Mouse (Mus musculus): ENCODE data around the gene Btg2. TPM values are rescaled to one million over a fixed set of nuclear protein-coding genes. Genes with fewer than 3 reads are reported as not detected.

Gene Btg2
- polyA plus RNA-seq, 1 experiment from 2014 or later, result 26.1 TPM

DNA sequence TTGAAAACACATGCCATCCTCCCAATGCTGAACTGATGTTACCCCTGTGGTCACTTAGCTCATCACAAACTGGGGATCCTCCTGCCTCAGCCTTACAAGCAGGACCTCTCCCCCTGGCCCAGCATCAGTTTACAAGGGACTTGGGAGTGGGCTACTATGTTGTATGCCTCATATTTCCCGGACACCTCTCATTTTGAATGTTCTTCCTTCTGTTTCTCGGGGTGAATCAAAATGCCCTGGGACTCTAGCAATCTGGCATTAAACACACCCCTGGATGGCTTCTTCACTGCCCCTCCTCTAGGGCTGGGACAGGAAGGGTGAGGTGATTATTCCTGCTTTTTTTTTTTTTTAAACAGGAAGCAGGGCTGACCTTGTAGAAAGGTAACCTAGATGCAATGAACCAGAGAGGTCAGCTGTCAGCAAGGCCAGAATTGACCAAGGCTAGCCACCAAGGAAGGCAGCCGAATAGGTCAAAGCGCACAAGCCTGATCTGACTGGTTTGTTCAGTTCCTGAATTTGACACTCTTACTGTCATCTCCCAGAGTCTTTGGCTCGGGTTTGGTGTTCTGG lies 2.0 kb upstream of the Btg2 start:
- no peaks in the 10 kb centered on the region for H3K9me3 ChIP-seq
- H3K36me3 ChIP-seq, result peaks cover 16% of the 10 kb centered on the region
- H3K27ac ChIP-seq, result peak overlapping the region; percentile 93; the same call in 1 of the 2 replicates
- no peak for DNase-seq (ENCODE audit: low spot score)
- no peaks in the 10 kb centered on the region for H3K27me3 ChIP-seq (ENCODE audit: insufficient read depth, poor library complexity, severe bottlenecking)
- H3K4me3 ChIP-seq, result no peak overlapping the region
- peaks cover 78% of the 10 kb centered on the region for H3K4me1 ChIP-seq
- WGBS, result 83% methylated on average over 5 of the region's 5 CpGs

DNA sequence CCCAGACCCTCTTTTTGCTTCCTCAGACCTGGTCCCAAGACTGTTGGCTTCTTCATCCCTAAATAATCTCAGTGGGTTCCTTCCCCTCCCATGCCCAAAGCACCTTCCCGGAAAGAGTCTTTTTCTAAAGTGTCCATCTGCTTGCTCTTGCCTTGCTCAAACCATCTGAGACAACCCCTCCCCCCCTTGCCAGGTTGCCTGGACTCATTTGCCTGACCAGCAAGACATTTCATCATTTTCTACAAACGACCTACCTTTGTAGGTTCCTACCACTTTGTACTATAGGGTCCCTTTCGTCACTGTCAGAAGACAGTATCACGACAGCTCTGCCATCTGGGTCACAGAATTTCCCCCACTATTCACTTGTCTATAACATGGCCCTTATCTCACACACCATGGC lies 1.5 kb upstream of the Btg2 start:
- H3K4me1 ChIP-seq, result peaks cover 77% of the 10 kb centered on the region

DNA sequence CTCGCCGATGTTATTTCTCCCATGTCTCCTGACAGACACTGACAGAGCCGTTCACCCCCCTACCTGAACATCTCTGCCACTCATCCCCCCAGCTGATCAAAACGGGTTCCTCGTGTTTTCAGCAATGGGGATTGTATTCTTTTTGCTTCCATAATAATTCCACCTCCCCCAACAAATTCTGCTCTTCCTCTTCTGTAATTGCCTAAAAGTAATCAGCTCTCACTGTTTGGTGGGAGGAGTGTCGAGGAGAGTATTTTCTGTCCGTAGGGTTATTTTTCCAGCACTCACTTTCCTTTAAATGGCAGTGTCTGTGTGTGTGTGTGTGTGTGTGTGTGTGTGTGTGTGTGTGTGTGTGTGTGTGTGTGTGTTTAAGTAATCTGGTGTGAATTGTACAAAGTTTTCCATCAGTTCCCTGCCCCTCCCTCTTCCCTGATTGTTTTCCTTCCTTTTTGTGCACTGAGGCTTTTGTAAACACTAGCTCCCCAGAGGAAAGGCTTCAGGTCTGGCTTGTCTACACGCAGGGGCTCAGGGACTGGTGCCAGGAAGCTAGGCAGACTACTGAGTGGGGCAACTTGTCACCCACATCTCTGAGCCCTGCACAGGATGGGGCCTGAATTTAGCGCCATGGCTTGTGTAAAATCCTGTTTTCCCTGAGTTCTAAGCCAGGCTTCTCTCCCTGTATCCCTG lies 700 bp upstream of the Btg2 start:
- H3K4me1 ChIP-seq, result peaks cover 77% of the 10 kb centered on the region
- H3K9me3 ChIP-seq, result no peaks in the 10 kb centered on the region
- no peak for DNase-seq (ENCODE audit: low spot score)
- H3K27me3 ChIP-seq (ENCODE audit: insufficient read depth, poor library complexity, severe bottlenecking), result no peaks in the 10 kb centered on the region
- peak overlapping the region; percentile 66 for H3K4me3 ChIP-seq
- 7% methylated on average over 9 of the region's 9 CpGs for WGBS
- peaks cover 29% of the 10 kb centered on the region for H3K36me3 ChIP-seq
- H3K27ac ChIP-seq, result peak overlapping the region; percentile 93

More for the DNA sequence above, 1.5 kb upstream of the Btg2 start:
- Histone ChIP-seq H3K27me3 (ENCODE audit: insufficient read depth, poor library complexity, severe bottlenecking) (no peaks in the 10 kb centered on the region), H3K4me3 (no peak overlapping the region), H3K9me3 (no peaks in the 10 kb centered on the region), H3K27ac (peak overlapping the region; percentile 93), H3K36me3 (peaks cover 21% of the 10 kb centered on the region)
- DNase-seq (ENCODE audit: low spot score), result no peak
- WGBS, result 69% methylated on average over 4 of the region's 4 CpGs

DNA sequence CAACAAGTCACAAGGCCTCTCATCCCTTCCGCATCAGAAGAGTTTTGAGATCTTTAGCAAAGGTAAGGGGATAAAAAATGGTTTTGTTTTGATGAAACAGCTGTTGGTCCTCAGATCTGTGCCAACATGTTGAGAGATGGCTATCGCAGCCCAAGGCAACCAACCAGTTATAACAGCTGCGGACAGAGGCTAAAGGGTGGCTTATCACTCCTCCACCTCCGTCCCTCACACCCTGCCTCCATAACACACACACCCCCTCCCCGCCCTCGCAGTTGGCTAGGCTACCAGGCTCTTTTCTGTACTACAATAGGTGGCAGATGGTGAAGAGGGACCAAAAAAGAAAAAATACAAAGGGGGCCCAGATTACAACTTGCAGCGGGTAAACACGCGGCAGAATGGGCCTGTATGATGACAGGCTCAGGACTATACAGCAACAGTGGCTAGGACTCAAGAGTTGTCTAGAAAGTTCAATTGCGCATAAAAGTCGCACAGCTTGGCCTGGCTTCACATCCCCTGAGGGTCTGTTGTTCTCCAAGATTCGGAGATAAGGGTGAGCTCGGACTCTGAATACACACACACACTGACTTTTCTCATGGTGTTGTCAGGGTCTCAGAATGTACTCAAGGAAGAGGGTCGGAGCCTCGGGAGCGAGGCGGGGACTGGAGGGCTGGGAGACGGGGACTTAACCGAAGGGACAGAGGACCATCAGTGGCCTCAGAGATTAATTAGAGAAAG lies 692 bp downstream of the Btg2 start:
- H3K9me3 ChIP-seq, result no peaks in the 10 kb centered on the region
- H3K27ac ChIP-seq, result peak overlapping the region; percentile 93
- H3K4me1 ChIP-seq, result peaks cover 81% of the 10 kb centered on the region
- 8% methylated on average over 19 of the region's 19 CpGs for WGBS
- peak; percentile 88 for DNase-seq (ENCODE audit: low spot score)
- H3K27me3 ChIP-seq (ENCODE audit: insufficient read depth, poor library complexity, severe bottlenecking), result no peaks in the 10 kb centered on the region
- peak overlapping the region; percentile 66 for H3K4me3 ChIP-seq
- peaks cover 30% of the 10 kb centered on the region for H3K36me3 ChIP-seq

DNA sequence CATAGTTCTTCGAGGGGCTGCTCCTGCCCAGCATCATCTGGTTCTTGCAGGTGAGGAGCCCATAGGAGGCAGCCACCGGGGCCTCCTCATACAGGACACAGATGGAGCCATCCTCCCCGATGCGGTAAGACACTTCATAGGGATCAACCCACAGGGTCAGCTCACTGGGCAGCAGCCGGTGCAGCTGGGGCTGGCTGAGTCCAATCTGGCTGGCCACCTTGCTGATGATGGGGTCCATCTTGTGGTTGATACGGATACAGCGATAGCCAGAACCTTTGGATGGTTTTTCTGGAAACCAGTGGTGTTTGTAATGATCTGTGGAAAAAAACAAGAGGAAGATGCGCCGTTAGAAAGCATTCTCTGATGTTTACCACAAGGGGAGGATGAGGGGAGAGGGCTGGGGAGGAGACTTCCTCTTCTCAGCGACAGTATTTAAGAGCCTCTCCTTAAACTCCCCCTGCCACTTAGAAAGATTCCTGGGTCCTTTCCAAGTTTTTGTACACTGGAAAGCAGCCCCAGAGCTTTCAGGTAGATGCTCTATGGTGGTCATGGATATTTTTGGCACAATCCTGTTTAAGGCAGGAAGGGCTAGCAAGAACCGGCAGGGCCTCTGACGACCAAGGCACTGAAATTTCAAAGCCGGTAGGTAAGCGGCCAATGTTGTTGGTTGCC lies 1.4 kb downstream of the Btg2 start:
- DNase-seq (ENCODE audit: low spot score), result no peak
- Histone ChIP-seq H3K4me1 (peaks cover 81% of the 10 kb centered on the region), H3K4me3 (peak overlapping the region; percentile 66), H3K36me3 (peaks cover 30% of the 10 kb centered on the region), H3K27me3 (ENCODE audit: insufficient read depth, poor library complexity, severe bottlenecking) (no peaks in the 10 kb centered on the region), H3K27ac (peak overlapping the region; percentile 93), H3K9me3 (no peaks in the 10 kb centered on the region)
- 42% methylated on average over 14 of the region's 14 CpGs for WGBS

DNA sequence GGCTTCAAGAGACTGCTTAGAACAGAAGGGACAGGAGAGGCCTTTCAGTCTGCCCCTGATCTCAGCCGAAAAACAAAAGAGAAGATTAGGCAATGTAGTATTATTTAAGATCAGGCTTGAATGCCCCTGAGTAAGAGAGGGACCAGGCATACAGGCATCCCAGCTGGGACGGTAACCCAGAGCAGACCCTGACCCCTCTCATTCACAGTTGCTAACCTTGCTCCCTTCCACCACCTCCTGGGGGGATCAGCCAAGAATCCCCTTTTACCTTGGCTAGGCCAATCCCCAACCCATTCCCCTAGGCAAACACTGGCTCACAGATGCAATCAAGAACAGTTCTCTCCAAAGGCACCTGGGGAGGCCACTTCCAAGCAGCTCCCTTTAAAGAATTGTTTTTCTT lies 2.1 kb downstream of the Btg2 start:
- DNase-seq (ENCODE audit: low spot score), result no peak
- WGBS, result 69% methylated on average over 2 of the region's 2 CpGs
- Histone ChIP-seq H3K9me3 (no peaks in the 10 kb centered on the region), H3K27ac (no peak overlapping the region), H3K4me3 (no peak overlapping the region), H3K4me1 (peaks cover 81% of the 10 kb centered on the region), H3K27me3 (ENCODE audit: insufficient read depth, poor library complexity, severe bottlenecking) (no peaks in the 10 kb centered on the region), H3K36me3 (peaks cover 30% of the 10 kb centered on the region)

DNA sequence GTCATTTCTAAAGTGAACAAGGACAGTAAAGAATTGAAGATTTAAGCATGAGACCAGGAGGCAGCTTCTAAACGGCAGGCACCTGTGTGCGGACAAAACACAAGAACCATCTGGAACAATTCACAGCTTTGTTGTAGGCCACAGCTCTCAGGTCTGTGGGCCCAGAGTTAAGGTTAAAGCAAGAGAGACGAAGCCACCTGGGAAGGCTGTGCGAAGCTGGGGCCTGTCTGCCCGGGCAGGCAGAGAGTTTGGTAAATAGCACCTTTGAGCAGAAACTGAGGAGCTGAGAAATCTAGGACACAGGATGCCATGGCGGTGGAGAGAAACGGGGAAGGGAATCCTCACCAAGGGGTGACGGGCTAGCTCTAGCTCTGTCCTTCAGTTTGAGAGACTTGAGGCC lies 3.4 kb downstream of the Btg2 start:
- no peak for DNase-seq (ENCODE audit: low spot score)
- no peaks in the 10 kb centered on the region for H3K9me3 ChIP-seq
- 0 out of 2 replicates have a peak overlapping the region, but pooled peaks have one; percentile 8 for H3K4me3 ChIP-seq
- H3K27me3 ChIP-seq (ENCODE audit: insufficient read depth, poor library complexity, severe bottlenecking), result no peaks in the 10 kb centered on the region
- WGBS, result 89% methylated on average over 8 of the region's 8 CpGs
- H3K4me1 ChIP-seq, result peaks cover 84% of the 10 kb centered on the region
- peak overlapping the region; percentile 2; the same call in 1 of the 2 replicates for H3K27ac ChIP-seq
- H3K36me3 ChIP-seq, result peaks cover 30% of the 10 kb centered on the region

DNA sequence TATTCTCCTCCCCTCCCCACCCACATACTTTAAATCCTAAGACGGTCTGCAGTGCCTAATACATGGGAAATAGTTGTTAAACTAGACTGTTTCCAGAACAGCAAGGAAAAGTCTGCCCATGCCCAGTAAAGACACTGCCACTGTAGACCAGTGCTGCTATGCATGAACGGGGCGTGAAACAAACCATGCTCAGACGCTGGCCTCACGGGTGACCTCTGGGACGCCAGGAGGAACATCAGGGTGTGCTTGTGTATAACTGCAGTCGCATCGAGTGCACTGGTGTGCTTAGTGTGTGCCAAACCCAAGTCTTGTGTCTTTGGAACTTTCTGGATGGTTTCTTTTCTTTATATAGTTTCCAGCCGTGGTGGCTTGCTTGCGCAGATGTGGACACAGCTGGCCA lies 4.3 kb downstream of the Btg2 start:
- Histone ChIP-seq H3K4me1 (peaks cover 82% of the 10 kb centered on the region), H3K9me3 (no peaks in the 10 kb centered on the region), H3K27ac (no peak overlapping the region), H3K27me3 (ENCODE audit: insufficient read depth, poor library complexity, severe bottlenecking) (no peaks in the 10 kb centered on the region), H3K4me3 (no peak overlapping the region), H3K36me3 (peaks cover 30% of the 10 kb centered on the region)
- DNase-seq (ENCODE audit: low spot score), result no peak
- 88% methylated on average over 10 of the region's 10 CpGs for WGBS

DNA sequence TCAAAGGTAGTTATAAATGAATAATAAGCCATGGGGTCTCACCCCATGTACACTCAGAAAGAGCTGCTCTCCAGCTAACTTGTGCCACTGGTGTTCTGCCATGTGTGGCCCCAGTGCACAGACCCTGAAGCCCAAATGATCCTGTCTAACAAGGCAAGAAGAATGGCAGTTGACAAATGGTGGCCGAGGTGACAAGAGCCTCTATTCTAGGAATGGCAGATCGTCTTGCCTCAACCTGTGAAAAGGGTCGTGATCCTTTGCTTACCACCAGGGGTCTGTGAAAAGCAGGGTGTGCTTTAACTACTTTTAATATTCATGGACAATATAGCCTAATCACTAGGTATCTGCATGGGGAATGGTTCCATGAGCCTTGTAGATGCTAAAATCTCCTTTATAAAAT lies 4.7 kb downstream of the Btg2 start:
- WGBS, result 45% methylated on average over 3 of the region's 3 CpGs
- Histone ChIP-seq H3K4me3 (no peak overlapping the region), H3K27ac (peak overlapping the region; percentile 67; the same call in 1 of the 2 replicates), H3K36me3 (peaks cover 30% of the 10 kb centered on the region), H3K9me3 (no peaks in the 10 kb centered on the region), H3K4me1 (peaks cover 78% of the 10 kb centered on the region), H3K27me3 (ENCODE audit: insufficient read depth, poor library complexity, severe bottlenecking) (no peaks in the 10 kb centered on the region)
- DNase-seq (ENCODE audit: low spot score), result no peak

DNA sequence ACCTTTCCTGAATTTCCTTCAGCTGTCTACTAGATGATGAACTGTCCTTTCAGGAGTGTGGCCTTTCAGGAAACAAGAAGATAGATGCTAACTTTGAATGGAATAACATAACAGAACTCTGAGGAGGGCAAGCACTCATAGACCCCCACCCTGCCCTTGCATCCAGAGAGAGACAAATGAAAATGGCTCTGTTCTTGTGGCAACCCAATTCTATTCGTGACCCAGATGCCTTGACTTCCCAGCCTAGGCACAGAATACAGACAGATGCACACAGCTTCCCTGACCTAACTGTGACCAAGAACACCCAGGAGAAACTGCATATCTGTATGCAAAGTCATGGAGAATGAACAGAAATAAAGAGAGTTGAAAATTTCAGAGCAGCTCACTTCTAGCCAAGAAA lies 5.3 kb downstream of the Btg2 start:
- peak overlapping the region; percentile 81 for H3K27ac ChIP-seq
- peaks cover 30% of the 10 kb centered on the region for H3K36me3 ChIP-seq
- H3K4me3 ChIP-seq, result no peak overlapping the region
- 76% methylated on average over 1 of the region's 1 CpGs for WGBS
- H3K27me3 ChIP-seq (ENCODE audit: insufficient read depth, poor library complexity, severe bottlenecking), result no peaks in the 10 kb centered on the region
- no peak for DNase-seq (ENCODE audit: low spot score)
- peaks cover 76% of the 10 kb centered on the region for H3K4me1 ChIP-seq
- no peaks in the 10 kb centered on the region for H3K9me3 ChIP-seq

DNA sequence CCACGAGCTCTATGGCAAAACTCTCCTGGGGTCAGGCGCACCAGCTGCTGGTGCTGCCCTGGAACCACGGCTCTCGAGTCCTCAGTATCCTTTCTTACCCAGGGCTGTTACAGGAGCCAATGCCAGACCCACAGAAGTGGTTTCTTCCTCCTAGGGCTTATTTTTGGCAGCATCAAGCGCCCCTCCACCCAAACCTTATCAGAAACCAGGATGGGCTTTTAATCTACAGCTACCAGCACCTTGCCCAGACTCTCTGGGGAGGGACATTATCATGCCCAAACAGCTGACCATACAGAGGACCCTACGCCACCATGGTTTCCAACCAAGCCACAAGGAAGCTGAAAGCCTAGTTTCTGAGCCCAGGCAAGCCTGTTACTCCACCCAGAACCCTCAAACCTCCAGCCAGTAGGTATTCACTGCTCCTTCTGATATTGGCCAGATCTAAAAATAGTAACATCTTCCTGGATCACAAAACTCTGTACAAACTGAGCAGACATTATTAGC lies 5.8 kb downstream of the Btg2 start:
- Histone ChIP-seq H3K36me3 (peaks cover 30% of the 10 kb centered on the region), H3K27me3 (ENCODE audit: insufficient read depth, poor library complexity, severe bottlenecking) (no peaks in the 10 kb centered on the region), H3K9me3 (no peaks in the 10 kb centered on the region), H3K4me3 (no peak overlapping the region), H3K4me1 (peaks cover 74% of the 10 kb centered on the region), H3K27ac (peak overlapping the region; percentile 81)
- DNase-seq (ENCODE audit: low spot score), result peak; percentile 91
- WGBS, result 39% methylated on average over 6 of the region's 6 CpGs

DNA sequence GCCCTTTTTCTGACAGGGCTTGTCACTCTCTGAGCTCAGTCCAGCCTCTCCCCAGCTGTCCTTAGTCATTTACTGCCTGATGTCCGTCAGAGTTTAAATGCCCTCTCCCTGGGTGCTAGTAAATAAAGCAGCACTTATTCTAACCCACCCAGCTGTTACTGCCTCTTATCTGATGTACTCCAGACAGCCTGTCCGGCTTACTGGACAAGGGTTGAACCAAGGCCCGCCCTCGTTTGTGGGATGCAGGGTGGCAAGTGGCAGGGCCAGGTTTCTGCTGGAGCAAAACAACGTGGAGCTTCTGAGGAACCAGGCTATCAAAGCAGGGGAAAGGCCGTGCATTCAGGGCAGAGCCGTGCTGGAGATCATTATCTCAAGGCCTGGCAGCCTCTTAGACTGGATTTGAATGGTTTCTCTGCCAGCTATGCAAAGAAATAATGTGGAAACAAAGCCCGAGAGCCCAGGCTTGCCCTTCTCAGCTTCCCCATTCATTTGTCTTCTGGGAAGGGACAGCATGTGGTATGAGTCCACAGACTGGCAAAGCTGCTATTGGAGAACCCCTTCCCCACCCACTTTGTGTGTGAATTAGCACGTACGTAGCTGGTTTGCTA lies 7.4 kb downstream of the Btg2 start:
- Histone ChIP-seq H3K4me1 (peaks cover 73% of the 10 kb centered on the region), H3K27ac (peak overlapping the region; percentile 81)
- no peak for DNase-seq (ENCODE audit: low spot score)

More for the DNA sequence above, 7.4 kb downstream of the Btg2 start:
- Histone ChIP-seq H3K27me3 (ENCODE audit: insufficient read depth, poor library complexity, severe bottlenecking) (no peaks in the 10 kb centered on the region), H3K4me3 (no peak overlapping the region), H3K36me3 (peaks cover 20% of the 10 kb centered on the region), H3K9me3 (no peaks in the 10 kb centered on the region)
- 38% methylated on average over 10 of the region's 10 CpGs for WGBS

Measured in heart, embryonic 10.5 days (tissue).